Mouse (Mus musculus) embryonic facial prominence, embryonic 15.5 days (tissue): ENCODE measurements at regions not wholly inside any gene's neighbourhood (a gene's known extent, or its start where the extent isn't known, plus 50 kb on each side); places are given as distances from the start of the nearest gene placed in this dataset.
"Not testable (repeated sequence)": the region's sequence is repeated elsewhere in the genome, so short reads cannot be mapped to it uniquely, and the experiment has no call there.

Experiments
- ATAC-seq: fragments of 200-750 bp; cut with Nextera tagmentation; 2 replicates; pipeline ENCODE4 v1.8.0; 2017; ENCODE audit warnings: low read depth, moderate TSS enrichment; ENCODE audit not compliant: insufficient number of reproducible peaks, low FRiP score, low TSS enrichment
- H3K27ac ChIP-seq: fragments of 300-500 bp; sonication (generic); replicated peaks from 2 replicates; pipeline ENCODE4 v1.5.1; 2015; ENCODE audit warnings: mild to moderate bottlenecking, inconsistent platforms
- H3K27me3 ChIP-seq: fragments of 300-500 bp; sonication (generic); 2 replicates; pipeline ENCODE4 v1.6.1; 2015; ENCODE audit warnings: inconsistent platforms
- H3K36me3 ChIP-seq: fragments of 300-500 bp; sonication (generic); 2 replicates; pipeline ENCODE4 v1.6.1; 2015; ENCODE audit warnings: mild to moderate bottlenecking, inconsistent platforms
- H3K4me1 ChIP-seq: fragments of 300-500 bp; sonication (generic); 2 replicates; pipeline ENCODE4 v1.6.1; 2015; ENCODE audit warnings: inconsistent platforms
- H3K4me2 ChIP-seq: fragments of 300-500 bp; sonication (generic); replicated peaks from 2 replicates; pipeline ENCODE4 v1.6.1; 2015; ENCODE audit warnings: mild to moderate bottlenecking, inconsistent platforms
- H3K4me3 ChIP-seq: fragments of 300-500 bp; sonication (generic); replicated peaks from 2 replicates; pipeline ENCODE4 v1.5.1; 2015; ENCODE audit warnings: mild to moderate bottlenecking, inconsistent platforms
- H3K9ac ChIP-seq: fragments of 300-500 bp; sonication (generic); 2 replicates; pipeline ENCODE4 v1.6.1; 2015; ENCODE audit warnings: inconsistent platforms
- H3K9me3 ChIP-seq: fragments of 300-500 bp; sonication (generic); replicated peaks from 2 replicates; pipeline ENCODE4 v1.6.1; 2016; ENCODE audit warnings: inconsistent platforms
- WGBS: fragments of 180-500 bp; shearing (Covaris S2); methylation state at CpG from one replicate; pipeline ENCODE4 v1.1.7; 2015; 5-methylcytosine and 5-hydroxymethylcytosine counted together

- H3K4me1 ChIP-seq = no peaks in the 10 kb centered on the region
- 45% methylated on average over 2 of the region's 2 CpGs for WGBS
- H3K36me3 ChIP-seq = no peaks in the 10 kb centered on the region
- H3K27ac ChIP-seq = no peak overlapping the region
- no peak for ATAC-seq
- H3K27me3 ChIP-seq = no peaks in the 10 kb centered on the region
- no peak overlapping the region for H3K4me3 ChIP-seq
- no peak overlapping the region for H3K4me2 ChIP-seq
- H3K9me3 ChIP-seq = no peaks in the 10 kb centered on the region
- no peak overlapping the region for H3K9ac ChIP-seq
Measured at GRCm38 (mm10) chr7:58436888-58437625, 218.9 kb upstream of the Atp10a start.

- 83% methylated on average over 1 of the region's 1 CpGs for WGBS
Measured at GRCm38 (mm10) chr7:58442535-58443184, 213.3 kb upstream of the Atp10a start.

GRCm38 (mm10) chr7:58443297-58443696 lies 212.7 kb upstream of the Atp10a start:
- no peak for ATAC-seq
- no peaks in the 10 kb centered on the region for H3K27me3 ChIP-seq
- WGBS = 77% methylated on average over 3 of the region's 3 CpGs

More at GRCm38 (mm10) chr7:58442535-58443184, 213.3 kb upstream of the Atp10a start:
- Histone ChIP-seq H3K9ac (no peak overlapping the region), H3K4me3 (no peak overlapping the region), H3K4me1 (no peaks in the 10 kb centered on the region), H3K4me2 (no peak overlapping the region), H3K27ac (no peak overlapping the region), H3K9me3 (no peaks in the 10 kb centered on the region), H3K27me3 (no peaks in the 10 kb centered on the region), H3K36me3 (no peaks in the 10 kb centered on the region)
- ATAC-seq = no peak

GRCm38 (mm10) chr7:58445781-58446180 lies 210.2 kb upstream of the Atp10a start:
- Histone ChIP-seq H3K9ac (no peak overlapping the region), H3K9me3 (no peaks in the 10 kb centered on the region), H3K36me3 (no peaks in the 10 kb centered on the region), H3K4me2 (no peak overlapping the region), H3K27ac (no peak overlapping the region), H3K4me3 (no peak overlapping the region), H3K27me3 (no peaks in the 10 kb centered on the region), H3K4me1 (no peaks in the 10 kb centered on the region)
- ATAC-seq = no peak
- WGBS = 95% methylated on average over 1 of the region's 1 CpGs

More at GRCm38 (mm10) chr7:58443297-58443696, 212.7 kb upstream of the Atp10a start:
- Histone ChIP-seq H3K4me1 (no peaks in the 10 kb centered on the region), H3K36me3 (no peaks in the 10 kb centered on the region), H3K27ac (no peak overlapping the region), H3K9ac (no peak overlapping the region), H3K9me3 (no peaks in the 10 kb centered on the region), H3K4me2 (no peak overlapping the region), H3K4me3 (no peak overlapping the region)

GRCm38 (mm10) chr7:58446261-58446660 lies 209.7 kb upstream of the Atp10a start:
- no peak overlapping the region for H3K4me2 ChIP-seq
- H3K9me3 ChIP-seq = no peaks in the 10 kb centered on the region
- ATAC-seq = no peak
- no peaks in the 10 kb centered on the region for H3K36me3 ChIP-seq
- no peak overlapping the region for H3K9ac ChIP-seq
- no peaks in the 10 kb centered on the region for H3K27me3 ChIP-seq
- H3K4me3 ChIP-seq = no peak overlapping the region
- H3K4me1 ChIP-seq = no peaks in the 10 kb centered on the region
- no peak overlapping the region for H3K27ac ChIP-seq

GRCm38 (mm10) chr7:58448727-58449126 lies 207.2 kb upstream of the Atp10a start:
- Histone ChIP-seq H3K27me3 (no peaks in the 10 kb centered on the region), H3K27ac (no peak overlapping the region), H3K4me2 (no peak overlapping the region), H3K4me3 (no peak overlapping the region), H3K9me3 (no peaks in the 10 kb centered on the region), H3K36me3 (no peaks in the 10 kb centered on the region), H3K9ac (no peak overlapping the region), H3K4me1 (no peaks in the 10 kb centered on the region)
- no peak for ATAC-seq
- 48% methylated on average over 3 of the region's 3 CpGs for WGBS

GRCm38 (mm10) chr7:58451981-58452380 lies 204.0 kb upstream of the Atp10a start:
- WGBS = 59% methylated on average over 1 of the region's 1 CpGs
- H3K4me1 ChIP-seq = no peaks in the 10 kb centered on the region
- no peaks in the 10 kb centered on the region for H3K27me3 ChIP-seq
- H3K9ac ChIP-seq = no peak overlapping the region
- no peak for ATAC-seq
- no peaks in the 10 kb centered on the region for H3K9me3 ChIP-seq
- H3K4me3 ChIP-seq = no peak overlapping the region
- no peak overlapping the region for H3K27ac ChIP-seq
- H3K4me2 ChIP-seq = no peak overlapping the region
- no peaks in the 10 kb centered on the region for H3K36me3 ChIP-seq

- H3K4me2 ChIP-seq, H3K4me1 ChIP-seq, H3K9ac ChIP-seq, H3K4me3 ChIP-seq, ATAC-seq, H3K27ac ChIP-seq, H3K27me3 ChIP-seq, H3K9me3 ChIP-seq, H3K36me3 ChIP-seq: not testable (repeated sequence)
- WGBS = 83% methylated on average over 3 of the region's 3 CpGs
Measured at GRCm38 (mm10) chr7:58458146-58458545, 197.8 kb upstream of the Atp10a start.

GRCm38 (mm10) chr7:58460939-58461338 lies 195.0 kb upstream of the Atp10a start:
- H3K4me3 ChIP-seq = no peak overlapping the region
- H3K4me1 ChIP-seq = no peaks in the 10 kb centered on the region
- ATAC-seq = no peak
- H3K36me3 ChIP-seq = no peaks in the 10 kb centered on the region
- no peak overlapping the region for H3K4me2 ChIP-seq
- 80% methylated on average over 2 of the region's 2 CpGs for WGBS
- no peak overlapping the region for H3K27ac ChIP-seq
- H3K9ac ChIP-seq = no peak overlapping the region
- no peaks in the 10 kb centered on the region for H3K27me3 ChIP-seq
- no peaks in the 10 kb centered on the region for H3K9me3 ChIP-seq

GRCm38 (mm10) chr7:58473150-58473549 lies 182.8 kb upstream of the Atp10a start:
- Histone ChIP-seq H3K27ac (no peak overlapping the region), H3K9me3 (no peaks in the 10 kb centered on the region), H3K4me1 (no peaks in the 10 kb centered on the region), H3K9ac (no peak overlapping the region), H3K4me2 (no peak overlapping the region), H3K4me3 (no peak overlapping the region), H3K36me3 (no peaks in the 10 kb centered on the region), H3K27me3 (no peaks in the 10 kb centered on the region)
- no peak for ATAC-seq
- 56% methylated on average over 3 of the region's 3 CpGs for WGBS

GRCm38 (mm10) chr7:58475139-58475538 lies 180.8 kb upstream of the Atp10a start:
- Histone ChIP-seq H3K27ac (no peak overlapping the region), H3K4me2 (no peak overlapping the region), H3K4me3 (no peak overlapping the region), H3K9ac (no peak overlapping the region), H3K9me3 (no peaks in the 10 kb centered on the region), H3K36me3 (no peaks in the 10 kb centered on the region), H3K27me3 (no peaks in the 10 kb centered on the region), H3K4me1 (no peaks in the 10 kb centered on the region)
- no peak for ATAC-seq
- 81% methylated on average over 2 of the region's 2 CpGs for WGBS

GRCm38 (mm10) chr7:58488250-58488649 lies 167.7 kb upstream of the Atp10a start:
- Histone ChIP-seq H3K4me3 (no peak overlapping the region), H3K4me1 (no peaks in the 10 kb centered on the region), H3K27ac (no peak overlapping the region), H3K36me3 (no peaks in the 10 kb centered on the region), H3K4me2 (no peak overlapping the region), H3K27me3 (no peaks in the 10 kb centered on the region), H3K9ac (no peak overlapping the region), H3K9me3 (no peaks in the 10 kb centered on the region)
- WGBS = 78% methylated on average over 2 of the region's 2 CpGs
- no peak for ATAC-seq
